Mouse (Mus musculus): ENCODE measurements around the gene Parp2.
"Not testable (repeated sequence)": the region's sequence is repeated elsewhere in the genome, so short reads cannot be mapped to it uniquely, and the experiment has no call there.

Gene Parp2

DNA sequence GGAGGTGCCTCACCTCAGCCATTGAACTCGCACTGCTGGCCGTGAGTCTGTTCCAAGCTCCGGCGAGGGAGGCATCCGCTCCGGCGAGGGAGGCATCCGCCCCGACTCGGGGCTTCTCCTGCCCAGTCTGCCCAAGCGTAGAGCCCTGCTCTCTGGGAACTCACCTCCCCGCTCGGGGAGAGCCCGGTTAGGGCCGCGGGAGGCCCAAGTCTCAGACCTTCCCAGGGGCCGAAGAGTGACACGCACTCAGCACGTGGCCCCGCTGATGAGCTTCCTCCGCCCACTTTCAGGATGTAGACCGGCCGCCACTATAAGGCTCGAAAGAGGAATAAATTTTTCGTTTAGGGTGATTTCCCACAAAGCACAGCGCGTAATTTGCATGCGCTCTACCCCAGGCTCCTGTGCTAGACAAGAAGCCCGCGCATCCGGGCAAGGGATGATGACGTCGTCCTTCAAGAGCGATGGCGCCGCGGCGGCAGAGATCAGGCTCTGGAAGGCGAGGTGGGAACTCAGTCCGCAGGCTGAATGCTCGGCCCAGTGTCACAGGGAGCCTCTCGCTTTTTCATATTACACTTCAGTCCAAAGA, at the start of gene Parp2, which contains the start of gene Ccnb1ip1:
Gene Parp2, plus strand, starts transcription at position 355 of the 586 bp plus-strand sequence.
Gene Ccnb1ip1, minus strand, starts transcription at position 246 of the 586 bp plus-strand sequence.
- DNase-seq (ENCODE audit: low spot score in 2 of 2) = peak; percentile 96 to 97

DNA sequence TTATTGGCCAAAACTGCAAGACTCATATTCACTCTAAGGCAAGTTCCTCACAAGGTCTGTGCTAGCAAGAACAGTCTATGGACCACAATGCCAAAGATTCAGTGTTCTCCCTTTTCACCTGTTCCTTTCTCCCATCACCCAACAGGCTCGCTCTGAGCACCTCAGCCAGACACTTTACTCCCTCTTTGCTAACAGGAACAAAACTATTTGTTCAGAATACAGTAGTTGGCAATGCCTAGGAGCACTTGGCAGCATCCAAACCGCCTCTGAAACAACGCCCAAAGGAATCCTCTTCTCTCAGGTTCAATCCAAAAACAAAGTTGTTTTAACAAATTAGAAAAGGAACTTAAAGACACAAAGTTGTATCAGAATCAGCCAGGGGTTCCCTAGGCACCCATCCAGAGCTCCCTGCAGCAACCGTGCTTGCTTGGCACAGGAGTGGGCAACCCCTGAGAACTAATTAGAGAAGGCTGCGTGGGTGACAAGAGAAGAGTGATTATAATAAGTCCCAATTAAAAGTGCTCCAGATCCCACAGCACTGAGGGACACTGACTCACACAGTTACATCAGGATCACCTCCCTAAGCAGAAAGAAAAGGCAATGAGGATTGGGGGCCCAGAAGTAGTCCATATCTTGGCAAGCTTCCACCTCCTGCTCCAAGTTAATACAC, 49.1 kb upstream of the Parp2 start:
- DNase-seq (ENCODE audit: low spot score in 2 of 2) = peak in 1 of 2 experiments; percentile 8

DNA sequence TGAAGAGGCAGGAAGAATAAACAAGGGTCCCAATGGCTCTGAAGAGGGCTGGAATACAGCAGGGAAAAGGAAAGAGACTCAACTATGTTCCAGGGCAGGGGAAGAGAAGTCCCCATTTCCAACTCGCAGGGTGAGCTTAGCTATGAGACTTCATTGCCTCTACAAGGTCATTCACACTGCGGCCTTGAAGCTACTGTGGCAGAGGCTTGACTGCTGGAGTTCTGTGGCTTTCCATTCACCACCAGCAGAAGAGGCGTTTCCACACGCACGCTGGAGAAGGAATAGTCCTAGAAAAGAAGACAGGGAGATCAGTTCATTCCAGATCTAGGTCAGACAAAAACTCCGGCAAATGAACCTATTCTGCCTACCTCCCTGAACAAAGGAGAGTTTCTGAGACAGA, 41.9 kb upstream of the Parp2 start:
- DNase-seq (ENCODE audit: low spot score in 2 of 2) = no peak

- DNase-seq (ENCODE audit: low spot score in 2 of 2) = no peak
Measured at GRCm38 (mm10) chr14:50771342-50771741, 36.3 kb upstream of the Parp2 start.

- no peak for DNase-seq (ENCODE audit: low spot score in 2 of 2)
Measured at GRCm38 (mm10) chr14:50782166-50782565, 25.5 kb upstream of the Parp2 start.

- DNase-seq (ENCODE audit: low spot score in 2 of 2) = no peak
Measured at GRCm38 (mm10) chr14:50784391-50785250, 23.0 kb upstream of the Parp2 start.

GRCm38 (mm10) chr14:50785251-50785637, 22.4 kb upstream of the Parp2 start, which contains the start of gene Ttc5:
TSS of gene Ttc5 (minus strand) at chr14:50785519.
- peak; percentile 77 to 78 for DNase-seq (ENCODE audit: low spot score in 2 of 2)

DNA sequence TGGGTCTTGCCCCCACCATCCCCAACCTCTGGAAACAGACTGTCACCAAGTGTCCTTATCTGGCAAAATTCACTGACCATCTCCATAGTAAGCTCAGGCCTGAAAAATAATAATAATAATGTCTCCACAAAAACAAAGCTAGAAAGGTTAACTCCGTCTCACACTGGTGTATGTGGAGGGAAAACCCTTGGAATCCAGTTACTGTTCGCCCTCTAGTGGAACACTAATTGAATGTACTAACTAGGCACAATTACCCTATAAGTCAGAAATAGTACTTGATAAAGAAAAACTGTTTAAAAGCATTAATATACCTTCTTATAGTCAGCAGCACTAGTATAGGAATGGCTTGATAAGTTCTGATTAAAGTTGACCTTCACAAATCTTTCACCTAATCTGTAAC, 19.5 kb upstream of the Parp2 start:
- no peak for DNase-seq (ENCODE audit: low spot score in 2 of 2)

- DNase-seq (ENCODE audit: low spot score in 2 of 2) = no peak
Measured at GRCm38 (mm10) chr14:50795261-50795935, 12.2 kb upstream of the Parp2 start.

GRCm38 (mm10) chr14:50795965-50796364, 11.7 kb upstream of the Parp2 start:
- no peak for DNase-seq (ENCODE audit: low spot score in 2 of 2)

GRCm38 (mm10) chr14:50796464-50796863, 11.2 kb upstream of the Parp2 start:
- no peak for DNase-seq (ENCODE audit: low spot score in 2 of 2)

- DNase-seq (ENCODE audit: low spot score in 2 of 2) = no peak
Measured at GRCm38 (mm10) chr14:50798512-50798911, 9.1 kb upstream of the Parp2 start.

- peak in 1 of 2 experiments; percentile 25 for DNase-seq (ENCODE audit: low spot score in 2 of 2)
Measured at GRCm38 (mm10) chr14:50799502-50800259, 8.0 kb upstream of the Parp2 start.

GRCm38 (mm10) chr14:50802441-50802840, 5.2 kb upstream of the Parp2 start:
- no peak for DNase-seq (ENCODE audit: low spot score in 2 of 2)

DNA sequence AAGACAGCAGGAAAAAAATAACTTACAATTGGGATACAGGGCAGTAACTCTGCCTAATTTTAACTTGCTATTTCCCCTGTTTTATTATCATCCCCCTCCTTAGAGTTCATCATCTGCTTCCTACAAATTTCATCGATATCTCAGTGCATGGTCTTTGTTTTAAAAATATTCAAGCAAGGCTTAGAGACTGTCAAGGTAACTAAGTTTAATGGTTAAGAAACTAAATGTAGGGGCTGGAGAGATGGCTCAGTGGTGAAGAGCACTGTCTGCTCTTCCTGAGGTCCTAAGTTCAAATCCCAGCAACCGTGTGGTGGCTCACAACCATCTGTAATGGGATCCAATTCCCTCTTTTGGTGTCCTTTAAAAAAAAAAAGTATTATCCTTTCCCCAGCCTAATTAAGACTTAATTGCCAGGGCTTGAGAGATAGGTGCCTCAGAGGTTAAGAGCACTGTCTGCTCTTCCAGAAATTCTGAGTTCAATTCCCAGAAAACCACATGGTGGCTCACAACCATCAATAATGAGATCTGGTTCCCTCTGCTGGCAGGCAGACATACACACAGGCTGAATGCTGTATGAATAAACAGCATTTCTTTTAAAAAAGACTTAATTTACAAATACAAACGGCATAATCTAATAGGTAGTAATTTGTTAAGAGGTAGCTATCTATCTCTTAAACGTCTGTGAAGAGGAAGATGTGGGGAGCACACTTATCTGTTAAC, 4.6 kb upstream of the Parp2 start:
- DNase-seq (ENCODE audit: low spot score in 2 of 2) = no peak

GRCm38 (mm10) chr14:50804683-50805082, 3.0 kb upstream of the Parp2 start:
- no peak for DNase-seq (ENCODE audit: low spot score in 2 of 2)

- not testable (repeated sequence) for DNase-seq (ENCODE audit: low spot score in 2 of 2)
Measured at GRCm38 (mm10) chr14:50806469-50806868, 1.2 kb upstream of the Parp2 start.

DNA sequence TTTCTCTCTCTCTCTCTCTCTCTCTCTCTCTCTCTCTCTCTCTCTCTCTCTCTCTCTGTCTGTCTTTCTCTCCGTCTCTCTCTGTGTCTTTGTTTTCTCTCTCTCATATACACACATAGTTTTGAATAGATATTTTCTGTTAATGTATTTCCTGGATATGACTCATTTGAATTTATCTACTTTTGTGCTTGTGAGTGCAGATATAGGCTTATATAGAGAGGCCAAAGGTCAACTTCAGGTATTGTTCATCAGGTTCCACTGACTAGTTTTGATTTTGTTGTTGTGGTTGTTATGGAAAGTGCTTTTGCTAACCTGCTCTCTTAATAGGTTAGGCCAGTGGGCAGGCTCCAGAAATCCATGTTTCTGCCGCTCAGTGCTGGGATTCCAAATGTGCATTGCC, 5.4 kb downstream of the Parp2 start:
- DNase-seq (ENCODE audit: low spot score in 2 of 2) = no peak

DNA sequence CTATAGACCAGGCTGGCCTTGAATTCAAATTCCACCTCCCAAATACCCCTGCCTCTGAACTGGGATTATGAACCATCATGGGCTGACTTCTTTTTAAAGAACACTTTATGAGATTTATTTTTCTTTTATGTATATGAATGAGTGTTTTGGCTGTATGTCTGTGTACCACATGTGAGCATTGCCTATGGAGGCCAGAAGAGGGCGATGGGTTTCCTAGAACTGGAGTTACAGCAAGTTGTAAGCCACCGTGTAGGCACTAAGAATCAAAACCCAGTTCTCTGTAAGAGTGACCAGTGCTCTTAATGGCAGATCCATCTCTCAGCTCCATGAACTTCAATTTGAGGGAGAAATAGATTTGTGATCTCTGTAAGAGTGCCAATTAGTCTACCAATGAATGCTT, 15.6 kb downstream of the Parp2 start:
- DNase-seq (ENCODE audit: low spot score in 2 of 2) = no peak

DNA sequence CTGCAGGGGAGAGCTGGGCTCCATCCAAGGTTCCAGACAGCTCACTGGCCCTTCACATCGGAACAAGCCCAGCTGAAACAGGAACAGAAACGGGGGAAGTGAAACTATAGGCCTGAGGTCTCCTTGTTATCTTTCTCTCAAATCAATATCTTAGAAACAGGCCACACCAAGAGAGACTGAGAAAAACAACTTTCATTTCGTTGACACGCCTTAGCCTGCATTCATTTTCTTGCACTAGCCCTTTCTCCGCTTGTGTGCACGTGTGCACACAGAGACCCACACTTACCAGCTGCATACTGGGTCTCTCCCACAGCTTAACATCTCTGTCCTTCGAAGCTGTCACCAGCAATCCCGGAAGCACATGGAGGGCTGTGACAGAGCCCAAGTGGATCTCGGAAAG, 16.6 kb downstream of the Parp2 start:
- DNase-seq (ENCODE audit: low spot score in 2 of 2) = no peak

DNA sequence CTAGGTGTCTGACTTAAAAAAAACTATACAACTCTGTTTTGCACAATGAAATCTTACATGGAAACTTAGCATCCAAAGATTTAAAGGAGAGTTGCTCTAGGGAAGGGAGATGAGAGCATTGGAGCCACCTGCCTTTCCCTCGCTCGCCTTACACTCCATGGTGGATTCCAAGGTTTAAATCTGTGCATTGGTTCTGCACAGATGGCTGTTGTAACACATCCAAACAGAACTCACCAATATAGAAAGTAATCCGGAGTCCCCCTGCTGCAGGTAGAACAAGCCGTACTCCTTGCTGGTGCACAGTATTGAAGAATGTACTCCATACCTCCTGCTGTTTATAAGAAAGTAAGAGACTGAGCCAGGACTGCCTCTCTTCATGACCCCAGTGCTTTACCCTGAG, 18.9 kb downstream of the Parp2 start:
- DNase-seq (ENCODE audit: low spot score in 2 of 2) = no peak

Data from frontal cortex, postnatal 14 days (tissue).